Mouse (Mus musculus): Measurements from ENCODE around the gene Cbr4. TPM values are rescaled to one million over a fixed set of nuclear protein-coding genes. Genes with fewer than 3 reads are reported as not detected.

The Cbr4 gene
- total RNA-seq, 2 experiments from 2014 or later = 21.3 to 21.5 TPM

DNA sequence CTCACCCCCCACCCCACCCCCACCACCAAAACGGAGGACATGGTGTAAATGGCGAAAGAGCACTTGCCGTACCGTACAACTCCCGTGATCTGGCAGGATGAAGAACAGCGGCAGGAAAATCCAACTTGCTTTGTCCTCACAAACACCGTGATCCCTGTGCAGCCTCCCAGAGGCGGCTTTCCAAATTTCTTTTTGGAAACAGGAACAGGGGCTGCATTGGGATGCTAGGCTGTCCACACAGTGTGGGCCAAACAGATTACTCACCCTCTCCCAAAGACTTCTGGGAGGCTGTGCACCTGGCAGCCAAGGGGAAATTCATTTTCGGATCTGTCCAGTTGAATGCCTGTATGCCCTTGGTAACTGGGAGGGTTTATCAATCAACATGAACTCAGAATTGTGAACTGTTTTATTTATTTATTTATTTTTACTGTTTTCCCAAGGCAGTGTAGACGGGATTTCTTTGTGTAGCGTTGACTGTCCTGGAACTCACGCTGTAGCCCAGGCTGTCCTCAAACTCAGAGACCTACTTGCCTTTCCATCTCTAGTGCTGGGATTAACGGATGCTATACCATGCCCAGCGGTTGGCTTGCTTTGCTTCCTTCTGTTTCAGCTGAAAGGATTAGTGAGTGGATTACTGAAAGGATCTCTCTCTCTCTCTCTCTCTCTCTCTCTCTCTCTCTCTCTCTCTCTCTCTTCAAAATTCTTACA is 7.1 kb upstream of the Cbr4 start:
- intact Hi-C loops (cut with DNase I) = loop anchor here (5.0 kb wide), 2 partner anchors 258 to 403 kb away; partner anchors contain the start of gene Sh3rf1

DNA sequence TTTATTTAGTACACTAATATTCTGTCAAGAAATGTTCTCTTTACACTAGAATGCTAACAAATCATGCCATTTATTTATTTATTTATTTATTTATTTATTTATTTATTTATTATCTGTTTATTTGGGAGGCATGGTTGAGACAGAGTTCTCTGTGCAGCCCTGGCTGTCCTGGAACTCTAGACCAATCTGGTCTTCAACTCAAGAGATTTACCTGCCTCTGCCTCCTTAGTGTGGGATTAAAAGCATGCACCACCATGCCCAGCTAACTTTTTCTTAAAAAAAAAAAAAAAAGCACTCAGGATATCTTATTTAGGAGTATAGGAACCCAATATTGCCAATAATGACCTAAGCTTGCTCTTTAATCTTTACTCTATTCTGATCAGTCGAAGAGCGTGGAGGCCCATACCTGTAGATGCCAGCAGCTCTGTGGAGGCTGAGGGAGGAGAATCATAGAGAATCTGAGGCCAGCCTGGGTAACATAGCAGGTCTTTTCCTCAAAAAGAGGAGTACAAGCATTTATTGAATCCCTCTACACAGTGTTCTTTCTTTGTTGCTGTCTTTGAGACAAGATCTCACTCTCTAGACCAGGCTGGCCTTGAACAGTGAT is 508 bp upstream of the Cbr4 start:
- no peak for DNase-seq (ENCODE audit: low spot score in 2 of 2)
- intact Hi-C loops (cut with DNase I) = loop anchor here (5.0 kb wide), 2 partner anchors 110 to 495 kb away; partner anchors contain the start of gene Nek1

More for the DNA sequence above, 7.1 kb upstream of the Cbr4 start:
- DNase-seq (ENCODE audit: low spot score in 2 of 2) = no peak

DNA sequence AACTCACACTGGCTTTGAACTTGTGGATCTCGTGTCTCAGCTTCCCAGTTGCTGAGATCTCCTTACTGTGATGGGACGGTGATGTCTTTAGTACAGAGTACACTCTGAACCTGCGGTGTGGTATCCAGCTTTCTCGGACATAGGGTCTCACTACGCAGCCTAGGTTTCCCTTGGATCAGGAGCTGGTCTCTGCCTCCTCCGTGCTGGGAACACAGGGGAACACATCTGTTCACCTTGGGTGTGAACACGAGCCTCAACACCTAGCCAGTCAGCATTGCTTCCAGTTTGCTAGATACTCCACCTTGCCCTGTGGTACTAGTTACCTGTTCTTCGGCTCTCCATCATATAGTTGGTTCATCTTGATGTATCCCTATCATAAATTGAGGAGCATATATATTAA is 1.1 kb downstream of the Cbr4 start:
- intact Hi-C loops (cut with DNase I) = loop anchor here (5.0 kb wide), 2 partner anchors 111 to 496 kb away; partner anchors contain the start of gene Nek1
- no peak for DNase-seq (ENCODE audit: low spot score in 2 of 2)

DNA sequence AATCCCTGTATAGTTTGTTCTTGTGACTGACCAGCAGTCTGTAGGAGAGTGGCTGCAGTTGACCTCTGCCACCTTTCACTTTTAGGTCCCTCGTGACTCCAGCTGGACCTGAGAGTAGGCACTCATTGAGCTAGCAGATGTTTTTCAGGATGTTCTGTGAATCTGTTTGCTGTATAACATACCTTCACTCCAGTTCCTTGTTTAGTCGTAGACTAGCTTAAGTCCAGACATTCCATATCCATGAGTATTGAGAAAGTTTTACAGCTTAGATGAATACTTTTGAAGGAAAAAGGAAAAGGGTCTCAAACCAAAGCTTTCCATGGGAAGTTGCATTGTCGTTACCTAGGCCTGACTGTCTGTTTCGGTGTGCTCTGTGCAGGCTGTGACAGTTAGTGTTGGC is 9.6 kb downstream of the Cbr4 start:
- no peak for DNase-seq (ENCODE audit: low spot score in 2 of 2)
- intact Hi-C loops (cut with DNase I) = loop anchor here (5.0 kb wide), 1 partner anchor 420 kb away; no protein-coding TSS in a partner anchor

DNA sequence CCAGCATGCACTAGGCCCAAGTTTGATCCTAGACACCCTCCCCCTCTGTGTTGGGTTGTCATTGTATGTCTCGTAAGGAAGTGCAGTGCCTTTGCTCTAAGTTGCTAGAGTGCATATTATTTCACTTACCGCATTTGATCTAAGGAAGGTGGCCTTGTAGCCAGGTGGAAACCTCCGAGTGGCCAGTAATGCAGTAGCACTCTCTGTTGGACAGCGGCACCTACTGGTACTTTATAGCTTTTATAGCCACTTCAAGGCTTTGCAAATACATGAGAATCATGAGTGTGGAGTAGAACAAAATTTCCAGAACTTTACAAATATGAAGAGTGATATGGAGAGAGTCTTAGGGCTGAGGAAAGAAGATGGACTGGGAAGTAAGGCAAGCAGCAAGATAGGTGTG is 11.5 kb downstream of the Cbr4 start:
- intact Hi-C loops (cut with DNase I) = loop anchor here (5.0 kb wide), 1 partner anchor 422 kb away; no protein-coding TSS in a partner anchor
- peak in 1 of 2 experiments; percentile 31 for DNase-seq (ENCODE audit: low spot score in 2 of 2)

DNA sequence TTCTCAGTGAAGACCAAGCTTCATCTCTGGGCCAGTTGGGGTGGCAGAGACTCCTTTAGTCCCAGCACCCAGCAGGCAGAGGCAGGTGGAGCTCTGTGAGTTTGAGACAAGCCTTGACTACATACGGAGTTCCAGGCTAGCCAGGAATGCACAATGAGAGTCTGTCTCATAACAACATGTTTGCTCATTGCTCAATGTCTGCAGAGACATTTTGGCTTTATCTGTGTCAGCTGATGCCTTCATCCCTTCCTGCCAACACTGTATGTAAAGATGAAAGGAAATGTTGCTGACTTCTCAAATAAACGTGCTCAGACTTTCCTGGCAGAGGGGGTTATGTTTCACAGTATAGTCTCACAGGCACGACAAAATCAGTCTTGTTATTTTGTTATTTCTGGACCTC is 13.4 kb downstream of the Cbr4 start:
- no peak for DNase-seq (ENCODE audit: low spot score in 2 of 2)
- intact Hi-C loops (cut with DNase I) = no loop called here

DNA sequence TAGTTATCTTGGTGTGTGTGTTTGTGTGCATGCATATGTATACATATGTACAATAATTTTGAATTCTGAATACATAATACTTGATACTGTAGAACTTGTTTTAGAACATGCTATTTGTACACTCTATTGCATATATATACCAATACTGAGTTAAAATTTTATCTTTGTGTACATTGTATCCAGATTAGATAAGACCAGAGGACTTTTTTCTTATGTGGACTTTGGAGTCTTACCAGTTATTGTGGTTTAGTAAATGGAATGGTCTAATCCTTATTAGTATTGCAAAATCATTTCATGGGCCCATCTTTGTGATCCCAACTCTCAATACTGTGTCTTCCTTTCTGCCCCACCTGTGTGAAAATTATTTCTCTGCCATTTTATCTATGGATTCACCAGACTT is 14.7 kb downstream of the Cbr4 start:
- intact Hi-C loops (cut with DNase I) = no loop called here
- DNase-seq (ENCODE audit: low spot score in 2 of 2) = no peak

DNA sequence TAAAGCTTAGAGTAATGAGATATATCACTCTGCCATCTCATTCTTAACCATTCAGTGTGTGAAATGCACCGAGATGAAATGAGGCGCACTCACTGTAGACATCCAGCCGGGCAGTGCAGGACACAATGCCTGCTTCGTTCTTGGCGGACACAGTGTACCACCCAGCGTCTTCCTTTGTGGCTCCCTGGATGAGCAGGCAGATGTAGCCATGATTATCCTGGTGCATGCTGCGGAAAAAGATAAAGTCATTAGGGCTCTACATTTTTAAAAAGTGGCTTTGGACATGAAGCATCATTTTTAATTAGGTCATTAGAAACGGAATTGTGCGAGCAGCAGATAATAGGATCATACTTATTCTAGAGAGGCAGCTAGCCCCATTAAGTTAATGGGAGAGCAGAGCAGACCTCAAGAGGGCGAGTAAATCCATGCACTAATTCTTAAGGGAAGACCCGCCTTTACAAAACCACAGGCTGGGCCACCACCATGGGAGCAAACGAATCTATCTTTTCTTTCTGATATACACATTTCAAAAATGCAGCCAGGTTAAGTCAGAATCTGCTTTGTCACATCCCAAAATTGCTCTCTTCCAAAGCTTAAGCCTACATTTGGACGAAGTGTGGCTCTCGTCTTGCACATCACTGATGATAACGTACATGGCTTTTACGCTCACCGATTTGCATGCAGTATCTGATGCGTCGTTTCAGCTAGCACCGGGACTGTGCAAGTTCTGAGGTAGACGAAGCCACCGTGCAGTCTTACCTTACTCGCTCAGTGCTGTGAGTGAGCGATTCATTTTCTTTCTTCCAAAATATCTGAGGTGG is 27.8 kb downstream of the Cbr4 start:
- intact Hi-C loops (cut with DNase I) = loop anchor here (10.0 kb wide), 1 partner anchor 1011 kb away; the partner anchor contains the start of genes Aadat and Gm10283
- peak in 1 of 2 experiments; percentile 18 for DNase-seq (ENCODE audit: low spot score in 2 of 2)

DNA sequence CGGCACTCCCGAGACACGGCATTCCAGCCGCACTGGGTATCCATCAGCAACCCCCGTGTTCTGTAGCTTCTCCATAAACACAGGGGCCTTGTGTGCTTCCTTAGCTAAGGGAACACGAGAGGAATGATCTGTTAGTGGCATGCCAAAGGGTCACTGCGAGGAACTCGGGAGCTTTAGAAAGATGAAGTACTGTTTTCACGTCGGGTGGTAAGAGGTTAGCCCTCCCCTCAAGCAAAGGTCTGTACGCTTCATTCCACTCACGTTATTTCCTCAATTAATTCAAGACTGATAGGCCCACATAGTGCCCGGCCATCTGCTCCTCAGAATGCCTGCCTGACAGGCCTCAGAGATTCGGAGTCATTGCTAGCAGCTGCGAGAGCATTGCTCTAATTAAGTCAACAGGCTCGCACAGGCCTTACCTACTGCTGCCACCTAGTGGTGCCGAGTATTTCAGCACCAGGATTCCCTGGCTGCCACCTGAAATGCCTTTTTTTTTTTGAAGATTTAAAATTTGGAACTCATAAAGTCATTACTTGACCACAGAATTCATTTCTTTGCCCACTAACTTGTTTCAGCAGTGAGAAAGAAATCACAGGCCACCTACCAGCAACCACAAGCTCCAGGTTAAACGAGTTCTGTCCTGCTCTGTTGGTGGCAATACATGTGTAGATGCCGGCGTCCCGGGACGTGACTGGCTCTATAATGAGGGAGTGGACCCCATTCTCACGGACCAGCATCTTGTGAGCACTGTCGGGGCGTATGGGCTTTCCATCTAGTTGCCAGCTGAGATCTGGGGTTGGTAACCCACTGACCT is 28.6 kb downstream of the Cbr4 start:
- DNase-seq (ENCODE audit: low spot score in 2 of 2) = peak; percentile 88 to 90
- intact Hi-C loops (cut with DNase I) = loop anchor here (2.0 to 10.0 kb wide), 3 partner anchors 441 to 1011 kb away; partner anchors contain the start of genes Aadat and Gm10283

DNA sequence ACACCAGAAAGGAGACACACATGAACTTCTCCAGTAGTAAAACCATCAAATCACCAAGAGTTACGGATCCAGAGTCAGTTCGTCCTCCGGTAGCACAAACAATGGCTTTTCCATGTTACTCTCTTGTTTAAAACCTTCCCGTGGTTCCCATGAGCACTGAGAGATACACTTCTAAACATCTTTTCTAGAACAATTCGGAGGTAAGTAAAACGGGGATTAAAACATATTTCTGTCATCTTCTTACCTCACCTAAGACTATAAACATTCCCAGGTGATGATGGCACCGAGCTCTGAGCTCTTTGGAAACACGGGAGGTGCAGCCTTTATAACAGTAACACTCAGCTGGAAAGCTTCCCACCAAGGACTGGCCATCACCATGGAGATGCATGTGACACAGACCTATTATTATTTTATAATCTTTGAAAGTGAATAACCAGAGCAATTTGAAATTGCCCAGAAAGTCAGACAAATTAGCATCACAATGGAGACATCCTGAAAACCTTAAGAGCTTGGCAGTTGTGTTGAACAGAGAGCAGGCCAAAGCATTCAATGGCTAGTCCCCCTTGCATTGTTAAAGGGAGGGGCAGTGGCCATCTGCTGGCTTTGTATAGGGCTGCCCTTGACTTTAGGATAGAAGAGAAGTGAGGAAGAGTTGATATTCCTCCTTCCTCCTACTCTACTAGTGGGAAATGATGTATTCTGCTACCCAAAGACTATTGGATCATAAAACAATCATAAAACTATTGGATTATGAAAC is 29.4 kb downstream of the Cbr4 start:
- intact Hi-C loops (cut with DNase I) = loop anchor here (2.0 to 10.0 kb wide), 3 partner anchors 442 to 1012 kb away; partner anchors contain the start of genes Aadat and Gm10283

DNA sequence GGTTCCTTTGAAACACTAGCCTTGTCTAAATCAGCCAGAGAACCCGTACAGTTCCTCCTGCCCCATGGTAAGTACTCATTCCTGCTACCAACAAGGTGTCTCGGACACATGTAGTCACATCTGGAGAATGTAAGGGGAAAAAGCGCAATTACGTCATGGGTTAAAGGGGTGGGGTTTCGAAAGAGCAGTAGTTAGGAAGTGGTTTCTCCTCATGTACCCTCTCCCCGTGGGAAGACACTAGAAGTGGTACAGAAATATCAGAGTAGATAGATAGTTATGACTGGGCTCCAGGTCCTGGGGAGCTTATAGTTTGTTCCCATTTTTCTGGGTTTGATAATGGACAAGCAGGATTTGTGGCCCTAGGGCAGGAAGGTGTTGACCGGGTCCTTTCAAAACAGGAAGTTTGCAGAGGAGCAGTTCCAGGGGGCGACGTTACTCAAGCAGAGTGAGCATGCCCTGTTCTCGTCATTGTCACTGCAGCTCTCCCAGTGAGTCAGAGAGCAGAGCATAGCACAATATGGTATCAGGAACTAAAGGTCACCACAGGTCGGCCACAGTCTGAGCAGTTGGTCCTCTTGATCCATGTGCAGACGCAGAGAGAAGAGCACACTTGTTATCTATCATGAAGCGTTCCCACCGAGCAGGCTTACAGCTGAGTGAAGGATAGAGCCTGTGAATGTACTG is 30.1 kb downstream of the Cbr4 start:
- intact Hi-C loops (cut with DNase I) = loop anchor here (2.0 to 10.0 kb wide), 3 partner anchors 443 to 1013 kb away; partner anchors contain the start of genes Aadat and Gm10283
- DNase-seq (ENCODE audit: low spot score in 2 of 2) = no peak

More for the DNA sequence above, 29.4 kb downstream of the Cbr4 start:
- DNase-seq (ENCODE audit: low spot score in 2 of 2) = no peak

DNA sequence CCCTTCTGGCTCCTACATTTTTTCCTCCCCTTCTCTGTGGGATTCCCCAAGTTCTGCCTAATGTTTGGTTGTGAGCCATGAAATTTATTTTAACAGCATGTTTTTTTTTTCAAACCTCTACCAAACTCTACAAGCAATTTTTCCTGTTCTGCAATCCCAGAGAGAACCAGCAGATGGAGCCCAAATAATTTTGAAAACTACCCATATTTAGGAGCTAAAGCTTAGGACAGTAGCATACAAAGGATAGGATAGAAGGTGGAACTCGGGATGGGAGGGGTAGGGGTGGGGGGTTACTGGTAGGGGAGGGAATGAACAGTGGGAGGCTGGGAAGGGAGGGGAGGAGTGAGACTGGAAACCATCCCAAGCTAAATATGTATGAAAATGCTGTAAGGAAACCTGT is 34.6 kb downstream of the Cbr4 start:
- peak; percentile 54 to 60 for DNase-seq (ENCODE audit: low spot score in 2 of 2)
- intact Hi-C loops (cut with DNase I) = loop anchor here (5.0 kb wide), 2 partner anchors 355 to 540 kb away; no protein-coding TSS in a partner anchor

DNA sequence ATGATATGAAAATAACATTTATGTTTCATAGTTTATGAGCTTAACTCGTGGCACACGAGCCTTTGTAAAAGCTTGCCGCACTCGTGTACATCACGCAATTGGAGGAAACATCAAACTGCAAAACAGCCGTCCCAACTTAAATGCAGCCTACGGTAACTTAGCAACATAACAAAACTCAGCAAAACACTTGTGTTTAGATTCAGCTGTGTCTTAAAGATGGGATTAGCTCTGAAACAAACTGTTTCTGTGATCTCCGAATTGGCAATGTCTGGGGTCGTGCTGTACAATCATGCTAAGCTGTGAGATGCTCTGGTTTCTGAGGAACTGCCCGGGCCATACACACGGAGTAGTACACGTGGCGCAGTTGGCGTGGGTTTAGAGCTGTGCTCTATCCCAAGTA is 39.5 kb downstream of the Cbr4 start:
- intact Hi-C loops (cut with DNase I) = loop anchor here (2.0 kb wide), 1 partner anchor 22 kb away; no protein-coding TSS in a partner anchor

DNA sequence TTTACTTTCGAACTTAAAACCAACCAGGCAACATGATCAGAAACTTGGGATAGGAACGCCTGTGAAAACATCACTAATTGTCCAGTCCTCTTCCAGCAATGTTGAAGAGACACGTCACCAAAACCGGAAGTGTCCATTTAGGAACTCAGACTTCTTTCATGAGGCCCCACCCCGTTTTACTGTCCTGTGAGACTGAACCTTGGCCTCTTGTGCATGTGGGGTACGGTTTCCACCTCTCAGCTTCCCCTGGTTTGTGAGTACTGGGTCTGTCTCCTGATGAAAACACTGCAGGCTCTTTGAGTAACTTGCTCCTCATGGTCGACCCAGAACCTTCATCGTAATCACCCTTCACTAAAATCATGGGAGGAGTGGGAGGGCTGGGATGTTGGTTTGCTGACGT is 40.7 kb downstream of the Cbr4 start:
- intact Hi-C loops (cut with DNase I) = no loop called here
- DNase-seq (ENCODE audit: low spot score in 2 of 2) = no peak

More for the DNA sequence above, 39.5 kb downstream of the Cbr4 start:
- DNase-seq (ENCODE audit: low spot score in 2 of 2) = no peak

DNA sequence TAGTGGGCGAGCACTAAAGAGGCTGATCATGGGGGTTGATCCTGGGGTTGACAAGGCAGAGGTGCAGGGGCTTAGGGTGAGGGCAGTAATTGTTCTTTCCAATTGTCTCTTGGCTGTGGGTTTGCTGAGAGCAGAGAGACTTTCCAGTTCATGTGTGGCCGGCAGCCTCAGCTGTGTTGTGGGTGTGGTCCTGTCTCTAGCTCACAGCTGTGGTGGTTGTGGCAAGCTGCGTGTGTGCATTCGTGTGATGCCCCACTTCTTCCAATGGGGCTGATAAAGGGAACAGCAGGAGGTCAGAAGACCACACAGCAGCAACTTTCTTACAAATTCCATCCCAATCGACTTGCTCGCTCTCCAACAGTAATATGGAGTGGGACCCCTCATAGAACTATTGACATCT is 41.1 kb downstream of the Cbr4 start:
- DNase-seq (ENCODE audit: low spot score in 2 of 2) = no peak
- intact Hi-C loops (cut with DNase I) = no loop called here

DNA sequence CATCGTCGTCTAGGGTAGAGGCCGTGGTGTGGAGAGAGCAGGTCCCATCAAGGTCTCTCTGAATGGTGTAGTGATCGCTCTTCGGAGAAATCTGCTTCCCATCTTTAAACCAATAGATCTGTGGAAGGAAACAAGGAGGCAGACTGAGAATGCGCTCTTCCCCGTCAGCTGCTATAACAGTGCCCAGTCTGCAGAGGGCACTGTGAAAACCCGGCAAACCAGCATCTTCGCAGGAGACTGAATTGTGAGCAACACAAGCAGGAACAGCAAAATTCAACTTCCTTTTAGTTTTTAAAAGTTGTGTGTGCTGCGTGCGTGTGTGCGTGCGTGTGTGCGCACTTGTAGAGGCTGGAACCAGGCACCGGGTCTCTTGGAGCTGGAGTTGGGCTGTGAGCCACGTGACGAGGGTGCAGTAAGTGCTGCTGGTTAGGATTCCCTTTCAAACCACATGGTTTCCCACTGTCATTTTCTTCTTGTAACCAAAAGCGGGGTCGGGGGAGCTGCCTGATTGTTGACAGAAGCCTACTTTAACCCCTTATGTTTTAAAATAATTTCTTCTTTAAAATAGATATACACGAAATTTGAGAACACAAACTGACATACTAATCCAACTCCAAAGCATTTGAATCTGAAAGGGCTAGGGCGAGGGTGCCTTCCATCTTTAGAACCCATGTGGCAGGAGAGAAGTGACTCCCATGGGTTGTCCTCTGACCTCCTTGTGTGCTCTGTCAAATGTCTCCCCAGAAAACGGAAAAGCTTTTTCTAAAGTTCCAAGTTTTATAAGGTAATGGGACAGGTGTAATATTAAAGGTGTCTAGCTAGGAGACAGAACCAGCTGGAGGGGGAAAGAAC is 44.6 kb downstream of the Cbr4 start:
- no peak for DNase-seq (ENCODE audit: low spot score in 2 of 2)
- intact Hi-C loops (cut with DNase I) = no loop called here

DNA sequence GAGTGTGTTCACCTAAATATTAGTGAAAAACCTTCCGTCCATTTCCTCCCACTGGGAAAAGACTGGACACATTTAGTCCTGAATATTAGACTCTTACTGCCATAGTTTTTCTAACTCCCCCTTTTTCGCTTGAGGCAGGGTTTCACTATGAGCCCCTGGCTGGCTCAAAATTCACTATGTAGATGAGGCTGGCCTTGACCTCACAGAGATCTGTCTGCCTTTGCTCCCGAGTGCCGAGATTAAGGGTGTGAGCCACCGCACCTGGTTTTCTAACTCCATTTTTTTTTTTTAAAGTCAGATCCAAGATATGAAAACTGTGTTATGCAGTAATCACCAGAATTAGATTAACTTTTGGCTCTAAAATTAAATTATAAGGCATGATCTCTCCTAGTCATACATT is 45.3 kb downstream of the Cbr4 start:
- no peak for DNase-seq (ENCODE audit: low spot score in 2 of 2)
- intact Hi-C loops (cut with DNase I) = no loop called here

Data from left cerebral cortex, postnatal 25 days (tissue).